ENCODE assay signal across 18 mouse cellular contexts in genomic region chr10:95330375-95331363, GRCm38 (mm10). TPM values are rescaled to one million over a fixed set of nuclear protein-coding genes. Genes with fewer than 3 reads are reported as not detected.
DNase-seq lines count a peak whose midpoint lies in the region; ATAC-seq and TF ChIP-seq lines count a peak whose summit lies in the region.
"Had no signal": no experiment of that assay in that cellular context is flagged by ENCODE, and none has a peak within 500 bp of the region (broad histone marks: within the 10 kb centered on the region; RNA-seq: fewer than 3 reads in every experiment).

No protein-coding gene starts in this region.

- WGBS in kidney, embryonic 14.5 days = 76% methylated on average over 9 of the region's 9 CpGs
- 76% methylated on average over 9 of the region's 9 CpGs for WGBS in midbrain, embryonic 16.5 days

- H3K4me3 ChIP-seq in kidney, embryonic 14.5 days (ENCODE audit: low read length) = no peak overlapping the region
- no peak overlapping the region for H3K4me3 ChIP-seq in G1E (ENCODE audit: low read depth, low read length)
- H3K4me3 ChIP-seq in midbrain, embryonic 16.5 days (ENCODE audit: low read depth, low read length) = no peak overlapping the region
- H3K4me3 ChIP-seq: erythroblast, embryonic 14.5 days; intestine, embryonic 15.5 days; layer of hippocampus, adult 2 months; midbrain, embryonic 13.5 days; neural tube, embryonic 13.5 days had no signal

- no peak overlapping the region for H3K9ac ChIP-seq in kidney, embryonic 14.5 days (ENCODE audit: low read depth, low read length)
- H3K9ac ChIP-seq in midbrain, embryonic 16.5 days (ENCODE audit: low read depth, low read length) = no peak overlapping the region
- H3K9ac ChIP-seq: intestine, embryonic 15.5 days; liver, embryonic 14.5 days; midbrain, embryonic 13.5 days; neural tube, embryonic 13.5 days had no signal

- no peak overlapping the region for H3K4me2 ChIP-seq in kidney, embryonic 14.5 days (replicated peaks; ENCODE audit: low read depth, low read length)
- H3K4me2 ChIP-seq in midbrain, embryonic 16.5 days (ENCODE audit: low read length) = no peak overlapping the region
- H3K4me2 ChIP-seq: intestine, embryonic 15.5 days; midbrain, embryonic 13.5 days; neural tube, embryonic 13.5 days had no signal

- no peak overlapping the region for H3K27ac ChIP-seq in kidney, embryonic 14.5 days (ENCODE audit: low read depth, low read length)
- H3K27ac ChIP-seq in midbrain, embryonic 16.5 days (ENCODE audit: low read length) = no peak overlapping the region
- H3K27ac ChIP-seq: intestine, embryonic 15.5 days; layer of hippocampus, adult 2 months; liver, embryonic 14.5 days; midbrain, embryonic 13.5 days; neural tube, embryonic 13.5 days had no signal

- peak; percentile 29 for DNase-seq in kidney, postnatal 14 days
- DNase-seq in G1E (ENCODE audit: low spot score) = no peak
- DNase-seq in thymus, postnatal 0 days (ENCODE audit: low spot score) = no peak
- DNase-seq: cerebellum, adult 11-12 months; embryo, embryonic 11 days; heart, postnatal 14 days; left cerebral cortex, postnatal 4 days had no signal

- TF ChIP-seq CTCF in G1E (IDR thresholded peaks at IDR 0.05; ENCODE audit: low read depth, low read length) = no peak

- no peaks in the 10 kb centered on the region for H3K4me1 ChIP-seq in kidney, embryonic 14.5 days (ENCODE audit: control insufficient read depth, insufficient read depth, low read length)
- H3K4me1 ChIP-seq in G1E (ENCODE audit: insufficient read depth, low read depth, low read length) = peaks cover 33% of the 10 kb centered on the region
- no peaks in the 10 kb centered on the region for H3K4me1 ChIP-seq in midbrain, embryonic 16.5 days (ENCODE audit: control insufficient read depth, insufficient read depth, low read length)
- H3K4me1 ChIP-seq: intestine, embryonic 15.5 days; midbrain, embryonic 13.5 days; neural tube, embryonic 13.5 days had no signal

- ATAC-seq in kidney, embryonic 14.5 days (ENCODE audit: low FRiP score, low TSS enrichment) = no peak
- ATAC-seq in G1E (ENCODE audit: extremely low read depth, insufficient number of reproducible peaks, low FRiP score, poor library complexity, severe bottlenecking) = peak; percentile 34; the same call in 1 of the 2 replicates
- ATAC-seq in granulocyte monocyte progenitor cell, adult 5-6 weeks (replicated peaks; ENCODE audit: poor library complexity, severe bottlenecking) = peak; percentile 74
- ATAC-seq in monocyte, adult 5-6 weeks (replicated peaks; ENCODE audit: insufficient number of reproducible peaks, low FRiP score, low TSS enrichment, poor library complexity, severe bottlenecking) = 0 out of 2 replicates have a peak, but pooled peaks have one; percentile 23
- ATAC-seq in megakaryocyte-erythroid progenitor cell, adult 5-6 weeks (replicated peaks; ENCODE audit: low FRiP score, low TSS enrichment, poor library complexity, severe bottlenecking) = no peak
- ATAC-seq in midbrain, embryonic 16.5 days = no peak
- ATAC-seq: intestine, embryonic 15.5 days; midbrain, embryonic 13.5 days had no signal

- H3K9me3 ChIP-seq in kidney, embryonic 14.5 days (ENCODE audit: control insufficient read depth, low read length) = no peaks in the 10 kb centered on the region
- no peaks in the 10 kb centered on the region for H3K9me3 ChIP-seq in G1E (replicated peaks)
- H3K9me3 ChIP-seq in midbrain, embryonic 16.5 days (replicated peaks; ENCODE audit: control insufficient read depth, low read length, poor library complexity, severe bottlenecking) = no peaks in the 10 kb centered on the region
- H3K9me3 ChIP-seq: intestine, embryonic 15.5 days; midbrain, embryonic 13.5 days; neural tube, embryonic 13.5 days had no signal

- no peaks in the 10 kb centered on the region for H3K27me3 ChIP-seq in kidney, embryonic 14.5 days (ENCODE audit: control insufficient read depth, insufficient read depth, low read length)
- peaks cover 20% of the 10 kb centered on the region for H3K27me3 ChIP-seq in G1E (ENCODE audit: insufficient read depth, low read length)
- H3K27me3 ChIP-seq in midbrain, embryonic 16.5 days (ENCODE audit: control insufficient read depth, insufficient read depth, low read depth, low read length) = no peaks in the 10 kb centered on the region
- H3K27me3 ChIP-seq: intestine, embryonic 15.5 days; midbrain, embryonic 13.5 days; neural tube, embryonic 13.5 days had no signal

- H3K36me3 ChIP-seq in kidney, embryonic 14.5 days (ENCODE audit: control insufficient read depth, insufficient read depth, low read length) = no peaks in the 10 kb centered on the region
- no peaks in the 10 kb centered on the region for H3K36me3 ChIP-seq in G1E (replicated peaks)
- no peaks in the 10 kb centered on the region for H3K36me3 ChIP-seq in midbrain, embryonic 16.5 days (ENCODE audit: control insufficient read depth, insufficient read depth, low read length)
- H3K36me3 ChIP-seq: intestine, embryonic 15.5 days; midbrain, embryonic 13.5 days; neural tube, embryonic 13.5 days had no signal

RNA-seq across cellular contexts. Expression of gene Cradd, which starts 6.7 kb away (rescaled TPM):
- 10.2 and 13.0 TPM in 2 replicates for polyA plus RNA-seq in kidney, embryonic 14.5 days (2014; fragmentation: Nextera tagmentation; extraction: Ambion mirVana)
- total RNA-seq in G1E (2014; fragmentation: Nextera tagmentation) = 81.4 and 91.9 TPM in 2 replicates
- total RNA-seq in G1E (2017) = 9.0 and 9.1 TPM in 2 replicates
- 22.5 and 24.4 TPM in 2 replicates for polyA plus RNA-seq in G1E (2012)
- 15.0 and 15.5 TPM in 2 replicates for total RNA-seq in granulocyte monocyte progenitor cell, adult 5-6 weeks (2014; fragmentation: Nextera tagmentation)
- 3.3 and 5.3 TPM in 2 replicates for total RNA-seq in granulocyte monocyte progenitor cell, adult 5-6 weeks (2017)
- 3.2 to 12.0 TPM (median 4.6 TPM) in 3 replicates for total RNA-seq in monocyte, adult 5-6 weeks (2017)
- 5.9 and 8.3 TPM in 2 replicates for total RNA-seq in megakaryocyte-erythroid progenitor cell, adult 5-6 weeks (2014; fragmentation: Nextera tagmentation)
- 0.42 and 2.2 TPM in 2 replicates for total RNA-seq in megakaryocyte-erythroid progenitor cell, adult 5-6 weeks (2017)
- 7.6 and 10.2 TPM in 2 replicates for polyA plus RNA-seq in thymus, postnatal 0 days (2015; fragmentation: Nextera tagmentation; extraction: Ambion mirVana)
- 10.6 and 11.1 TPM in 2 replicates for polyA plus RNA-seq in midbrain, embryonic 16.5 days (2015; fragmentation: Nextera tagmentation; extraction: Ambion mirVana)

Comparison
In these comparisons a context has a peak if more than half of its experiments do, and no peak if none do; other contexts are left out.
1. ATAC-seq: peak in G1E (single experiment), granulocyte monocyte progenitor cell, adult 5-6 weeks (single experiment) and monocyte, adult 5-6 weeks (single experiment); none in kidney, embryonic 14.5 days (single experiment), megakaryocyte-erythroid progenitor cell, adult 5-6 weeks (single experiment) and midbrain, embryonic 16.5 days (single experiment).